Mouse (Mus musculus): ENCODE measurements around the gene Racgap1.

DNA sequence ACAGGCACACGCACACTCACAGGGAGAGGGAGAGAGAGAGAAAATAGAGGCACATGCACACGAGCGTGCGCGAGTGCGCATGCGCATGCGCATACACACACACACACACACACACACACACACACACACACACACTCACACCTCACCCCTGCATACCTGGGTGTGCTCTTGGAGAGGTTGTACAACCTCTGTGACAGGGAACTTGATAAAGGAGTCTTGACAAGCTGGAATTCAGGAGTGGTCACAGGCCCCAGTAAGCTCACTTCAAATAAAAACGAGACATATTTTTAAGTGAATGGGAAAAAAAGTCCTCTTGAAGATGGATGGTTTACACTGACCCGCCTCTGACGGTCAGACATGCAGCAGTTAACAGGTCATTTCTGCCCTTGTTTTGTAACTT lies 29.4 kb downstream of the Racgap1 start:
- TF ChIP-seq EP300 (IDR thresholded peaks at IDR 0.05; ENCODE audit: low read depth) (no peak), CTCF (IDR thresholded peaks at IDR 0.05; ENCODE audit: low read depth) (no peak)

Data from liver, postnatal 0 days (tissue).